Mouse (Mus musculus) CH12.LX (cell line): ENCODE data around the gene U2af2. TPM values are rescaled to one million over a fixed set of nuclear protein-coding genes. Genes with fewer than 3 reads are reported as not detected.

Source experiments
- DNase-seq: peaks from one replicate; pipeline ENCODE4 v3.0.0-alpha.2; 2013; ENCODE audit errors: extremely low read depth
- H3K27ac ChIP-seq: 2 replicates; pipeline ENCODE4 v1.5.1; 2012; ENCODE audit warnings: low read depth, mild to moderate bottlenecking, control low read depth, moderate library complexity; ENCODE audit not compliant: insufficient read depth
- H3K27me3 ChIP-seq: replicated peaks from 2 replicates; pipeline ENCODE3; 2012; ENCODE audit warnings: inconsistent platforms
- H3K36me3 ChIP-seq, 2 experiments: replicated peaks in 1 of 2; 2 replicates each; pipeline versions ENCODE3 to v1.6.1; 2012; ENCODE audit warnings: inconsistent platforms in 1 of 2, low read length in 1 of 2, mild to moderate bottlenecking in 1 of 2, mixed read lengths in 1 of 2, moderate library complexity in 1 of 2; ENCODE audit not compliant: control insufficient read depth in 1 of 2, insufficient read depth in 1 of 2
- H3K4me1 ChIP-seq, 2 experiments: 2 replicates each; pipeline ENCODE4 v1.6.1; 2012; ENCODE audit warnings: inconsistent platforms in 1 of 2, moderate library complexity in 1 of 2; ENCODE audit not compliant: insufficient read depth in 2 of 2, control insufficient read depth in 1 of 2
- H3K4me2 ChIP-seq: 2 replicates; pipeline ENCODE4 v1.6.1; 2012; ENCODE audit warnings: low read depth, mild to moderate bottlenecking, control low read depth; ENCODE audit not compliant: poor library complexity, insufficient read depth, severe bottlenecking
- H3K4me3 ChIP-seq, 3 experiments: fragments of 150-350 bp in 1 of 3; sonication (generic) in 1 of 3; replicated peaks in 1 of 3; 2 replicates each; pipeline versions ENCODE3 to v1.5.1; 2011 to 2012; ENCODE audit warnings: low read depth in 2 of 3, low read length in 2 of 3, mild to moderate bottlenecking in 2 of 3, moderate library complexity in 2 of 3, control low read depth in 1 of 3, improper control_type of control experiment in 1 of 3, inconsistent platforms in 1 of 3, mixed read lengths in 1 of 3; ENCODE audit not compliant: poor library complexity in 1 of 3
- H3K79me2 ChIP-seq: replicated peaks from 2 replicates; pipeline ENCODE4 v1.6.1; 2012; ENCODE audit warnings: mild to moderate bottlenecking, moderate library complexity; ENCODE audit not compliant: control insufficient read depth, poor library complexity, insufficient read depth, severe bottlenecking; ENCODE audit errors: extremely low read depth
- H3K9ac ChIP-seq: 2 replicates; pipeline ENCODE4 v1.6.1; 2012; ENCODE audit warnings: low read depth, mild to moderate bottlenecking, control low read depth, moderate library complexity; ENCODE audit not compliant: insufficient read depth
- H3K9me3 ChIP-seq: replicated peaks from 2 replicates; pipeline ENCODE3; 2012; ENCODE audit warnings: low read length, inconsistent platforms, mixed read lengths
- BHLHE40 ChIP-seq: IDR thresholded peaks from 2 replicates; pipeline ENCODE4 v1.6.1; 2011; ENCODE audit warnings: mild to moderate bottlenecking, low read depth, low read length, improper control_type of control experiment
- CHD2 ChIP-seq: IDR thresholded peaks from 2 replicates; pipeline ENCODE4 v1.6.1; 2011; ENCODE audit warnings: low read length, improper control_type of control experiment
- CTCF ChIP-seq, 2 experiments: IDR thresholded peaks in 1 of 2; conservative IDR thresholded peaks in 1 of 2; 2 replicates each; pipeline ENCODE4 v1.5.1; 2011 to 2012; ENCODE audit warnings: low read depth in 2 of 2, low read length in 2 of 2, improper control_type of control experiment in 1 of 2, inconsistent platforms in 1 of 2, mild to moderate bottlenecking in 1 of 2, moderate library complexity in 1 of 2
- E2F4 ChIP-seq: IDR thresholded peaks from 2 replicates; pipeline ENCODE4 v1.6.1; 2011; ENCODE audit warnings: low read depth, low read length, improper control_type of control experiment; ENCODE audit not compliant: insufficient replicate concordance
- ELF1 ChIP-seq: IDR thresholded peaks from 2 replicates; pipeline ENCODE4 v1.6.1; 2014; ENCODE audit warnings: low read depth, mild to moderate bottlenecking, inconsistent platforms, low read length, improper control_type of control experiment
- HCFC1 ChIP-seq: IDR thresholded peaks from 2 replicates; pipeline ENCODE4 v1.6.1; 2012; ENCODE audit warnings: low read depth, mild to moderate bottlenecking, inconsistent platforms, low read length, improper control_type of control experiment
- IRF4 ChIP-seq: IDR thresholded peaks from 2 replicates; pipeline ENCODE4 v1.6.1; 2014; ENCODE audit warnings: low read depth, mild to moderate bottlenecking, inconsistent platforms, low read length, improper control_type of control experiment
- JUN ChIP-seq: IDR thresholded peaks from 2 replicates; pipeline ENCODE4 v1.6.1; 2011; ENCODE audit warnings: low read depth, mild to moderate bottlenecking, low read length, improper control_type of control experiment, moderate library complexity; ENCODE audit not compliant: insufficient read depth
- JUND ChIP-seq: conservative IDR thresholded peaks from 2 replicates; pipeline ENCODE4 v1.6.1; 2011; ENCODE audit warnings: low read depth, low read length, improper control_type of control experiment
- MAX ChIP-seq: IDR thresholded peaks from 2 replicates; pipeline ENCODE4 v1.6.1; 2011; ENCODE audit warnings: low read length, improper control_type of control experiment
- MAZ ChIP-seq: IDR thresholded peaks from 2 replicates; pipeline ENCODE4 v1.6.1; 2012; ENCODE audit warnings: low read depth, mild to moderate bottlenecking, inconsistent platforms, low read length, improper control_type of control experiment, moderate library complexity
- MEF2A ChIP-seq: IDR thresholded peaks from 2 replicates; pipeline ENCODE4 v1.6.1; 2014; ENCODE audit warnings: low read depth, mild to moderate bottlenecking, inconsistent platforms, low read length, improper control_type of control experiment, borderline replicate concordance
- MYC ChIP-seq: IDR thresholded peaks from 2 replicates; pipeline ENCODE4 v1.6.1; 2011; ENCODE audit warnings: low read depth, mild to moderate bottlenecking, improper control_type of control experiment, low read length
- NELFE ChIP-seq: IDR thresholded peaks from 2 replicates; pipeline ENCODE4 v1.6.1; 2011; ENCODE audit warnings: low read depth, low read length, improper control_type of control experiment
- NRF1 ChIP-seq: IDR thresholded peaks from 2 replicates; pipeline ENCODE4 v1.6.1; 2014; ENCODE audit warnings: low read depth, mild to moderate bottlenecking, inconsistent platforms, low read length, improper control_type of control experiment, moderate library complexity
- PAX5 ChIP-seq: IDR thresholded peaks from 2 replicates; pipeline ENCODE4 v1.6.1; 2012; ENCODE audit warnings: low read length, inconsistent platforms, mixed read lengths
- POLR2A ChIP-seq: IDR thresholded peaks from 2 replicates; pipeline ENCODE4 v1.6.1; 2011; ENCODE audit warnings: low read depth, mild to moderate bottlenecking, improper control_type of control experiment, low read length
- RCOR1 ChIP-seq: conservative IDR thresholded peaks from 2 replicates; pipeline ENCODE4 v1.6.1; 2012; ENCODE audit warnings: low read depth, mild to moderate bottlenecking, inconsistent platforms, low read length, improper control_type of control experiment
- SIN3A ChIP-seq: IDR thresholded peaks from 2 replicates; pipeline ENCODE4 v1.6.1; 2012; ENCODE audit warnings: low read length, improper control_type of control experiment, inconsistent platforms
- SMC3 ChIP-seq: IDR thresholded peaks from 2 replicates; pipeline ENCODE4 v1.6.1; 2011; ENCODE audit warnings: low read depth, low read length, improper control_type of control experiment
- TBP ChIP-seq: conservative IDR thresholded peaks from 2 replicates; pipeline ENCODE4 v1.6.1; 2011; ENCODE audit warnings: low read depth, low read length, improper control_type of control experiment
- USF1 ChIP-seq: IDR thresholded peaks from 2 replicates; pipeline ENCODE4 v1.6.1; 2014; ENCODE audit warnings: low read depth, mild to moderate bottlenecking, inconsistent platforms, low read length, improper control_type of control experiment
- USF2 ChIP-seq: conservative IDR thresholded peaks from 2 replicates; pipeline ENCODE4 v1.6.1; 2011; ENCODE audit warnings: low read depth, low read length, improper control_type of control experiment
- ZC3H11A ChIP-seq: IDR thresholded peaks from 2 replicates; pipeline ENCODE4 v1.6.1; 2012; ENCODE audit warnings: low read depth, mild to moderate bottlenecking, inconsistent platforms, low read length, improper control_type of control experiment
- ZNF384 ChIP-seq: IDR thresholded peaks from 2 replicates; pipeline ENCODE4 v1.6.1; 2012; ENCODE audit warnings: low read depth, low read length, improper control_type of control experiment, inconsistent platforms
- dilution Hi-C: fragments of 300-500 bp; cut with MboI; formaldehyde crosslinking; loops from 2 replicates; pipeline ENCODE4 v1.14.3; 2020; ENCODE audit warnings: low sequenced_read_pairs; ENCODE audit not compliant: extremely low pct_unique_long_range_greater_than_20kb, extremely low pct_ligation_motif_present
- in situ Hi-C: fragments of 300-500 bp; cut with MboI; formaldehyde crosslinking; loops from 3 replicates; pipeline ENCODE4 v1.14.3; 2019; ENCODE audit warnings: low sequenced_read_pairs, low pct_ligation_motif_present, low pct_unique_long_range_greater_than_20kb, mixed read lengths
- polyA plus RNA-seq: library from polyadenylated mRNA; unstranded; fragments of >175 nt; gene quantifications from 2 replicates; pipeline ENCODE4 v1.2.1, GENCODE M21; 2012; ENCODE audit warnings: low read depth; ENCODE audit not compliant: insufficient read length
- total RNA-seq, 2 experiments: library from RNA; depleted of rRNA; stranded (reverse); fragments of 300-350 nt in 1 of 2; fragments of >200 nt in 1 of 2; gene quantifications; 2 replicates each; pipeline ENCODE4 v1.2.3; 2012 to 2014

The U2af2 gene
- total and polyA plus RNA-seq, 3 experiments, result 293 to 449 (median 295) TPM

- no peak for DNase-seq
- Histone ChIP-seq H3K9ac (no peak overlapping the region), H3K4me3 (no peak overlapping the region), H3K9me3 (peaks cover 8% of the 10 kb centered on the region), H3K27me3 (no peaks in the 10 kb centered on the region), H3K36me3 (peaks cover 22 to 54% of the 10 kb centered on the region in 2 experiments), H3K27ac (no peak overlapping the region), H3K4me2 (no peak overlapping the region), H3K4me1 (peaks cover 4 to 17% of the 10 kb centered on the region in 2 experiments), H3K79me2 (0 out of 2 replicates have a peak, but pooled peaks cover 5% of the 10 kb centered on the region)
- in situ Hi-C loops (no loop called here), dilution Hi-C loops (no loop called here)
- TF ChIP-seq ZC3H11A (no peak), ZNF384 (no peak), TBP (no peak), SIN3A (no peak), SMC3 (no peak), USF2 (no peak), MAX (no peak), CTCF (conservative IDR thresholded peaks at IDR 0.05 in 1 of 2, IDR thresholded peaks at IDR 0.05 in 1 of 2; ENCODE audit: low read depth in 2 of 2, low read length in 2 of 2) (no peak), MAZ (no peak), POLR2A (no peak), HCFC1 (no peak)
Observed at GRCm38 (mm10) chr7:5036136-5036535, 25.8 kb upstream of the U2af2 start.

- H3K27me3 ChIP-seq, result no peaks in the 10 kb centered on the region
- no peaks in the 10 kb centered on the region for H3K9me3 ChIP-seq
- in situ Hi-C loops (no loop called here), dilution Hi-C loops (no loop called here)
- DNase-seq, result no peak
- no peak overlapping the region for H3K4me3 ChIP-seq
- TF ChIP-seq JUN (no peak), MEF2A (no peak), ZNF384 (no peak), RCOR1 (no peak), HCFC1 (no peak), NRF1 (no peak), MYC (no peak), ELF1 (no peak), MAZ (no peak), PAX5 (no peak), JUND (no peak), TBP (no peak), IRF4 (no peak), POLR2A (no peak), CHD2 (no peak), USF1 (no peak), BHLHE40 (no peak), NELFE (no peak), E2F4 (no peak)
- H3K27ac ChIP-seq, result no peak overlapping the region
- H3K36me3 ChIP-seq, result peaks cover 13 to 51% of the 10 kb centered on the region in 2 experiments
- no peak overlapping the region for H3K4me2 ChIP-seq
- peaks cover 4 to 17% of the 10 kb centered on the region in 2 experiments for H3K4me1 ChIP-seq
- 0 out of 2 replicates have a peak, but pooled peaks cover 5% of the 10 kb centered on the region for H3K79me2 ChIP-seq
- H3K9ac ChIP-seq, result no peak overlapping the region
Observed at GRCm38 (mm10) chr7:5037026-5037425, 24.9 kb upstream of the U2af2 start.
